Mouse (Mus musculus) mouse trophoblast stem cell (cell line): ENCODE data around the gene Arl15.

Experiments
- in situ Hi-C, 2 experiments: fragments of 300-500 bp; cut with MseI, MboI; formaldehyde crosslinking; loops; 2 replicates in 1 of 2; 3 replicates in 1 of 2; pipeline ENCODE4 v1.15.1; 2025

Arl15 gene

DNA sequence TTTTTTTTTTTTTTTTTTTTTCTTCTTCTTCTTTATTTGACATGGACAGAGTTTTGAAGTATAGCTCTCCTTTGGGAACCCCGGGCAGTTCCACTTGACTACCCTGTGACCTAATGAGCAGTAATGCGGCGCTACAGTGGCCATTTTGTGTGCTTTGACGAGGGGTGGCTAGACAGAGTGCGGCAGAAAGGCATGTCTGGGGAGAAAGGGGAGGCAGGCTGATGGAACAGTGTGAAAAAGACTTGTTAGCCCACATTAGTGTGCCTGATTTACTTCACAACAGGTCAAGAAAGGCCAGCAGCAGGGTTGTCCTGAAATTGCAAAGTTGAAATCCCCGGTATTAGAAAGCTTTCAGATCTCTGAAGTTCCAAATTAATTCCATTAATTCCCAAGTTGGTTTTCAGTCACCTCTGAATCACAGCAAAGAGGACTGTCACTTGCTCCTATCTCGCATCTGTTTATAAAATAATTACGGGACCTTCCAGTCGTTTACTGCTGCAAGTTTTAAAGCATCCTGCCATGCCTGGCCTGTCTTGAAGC is 187.2 kb downstream of the Arl15 start:
- in situ Hi-C loops = no loop called here

- in situ Hi-C loops = no loop called here
These were observed 189.3 kb downstream of the Arl15 start for GRCm38 (mm10) chr13:113983633-113984032.

GRCm38 (mm10) chr13:113984491-113984890 is 190.2 kb downstream of the Arl15 start:
- in situ Hi-C loops = no loop called here

- in situ Hi-C loops = no loop called here
These were observed 192.7 kb downstream of the Arl15 start for GRCm38 (mm10) chr13:113986864-113987562.

DNA sequence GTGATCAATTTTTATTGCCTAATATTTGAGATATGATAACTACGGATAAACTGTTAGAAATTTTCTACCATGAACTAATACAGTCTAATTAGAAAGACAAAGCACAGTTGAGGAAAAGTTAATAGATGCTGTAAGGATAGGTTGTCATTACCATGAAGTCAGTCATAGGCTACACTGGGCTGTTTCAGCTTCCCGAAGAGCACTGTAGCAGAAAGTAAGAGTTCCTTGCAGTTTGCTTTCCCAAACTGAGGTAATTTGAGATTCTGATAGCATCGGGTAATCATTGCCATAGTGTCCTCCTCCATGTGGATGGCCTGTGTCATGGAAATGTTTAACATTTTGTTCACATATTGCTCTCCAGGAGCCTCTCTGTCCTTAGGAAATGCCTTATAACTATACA is 195.9 kb downstream of the Arl15 start:
- in situ Hi-C loops = no loop called here

- in situ Hi-C loops = no loop called here
These were observed 196.4 kb downstream of the Arl15 start for GRCm38 (mm10) chr13:113990701-113991100.

DNA sequence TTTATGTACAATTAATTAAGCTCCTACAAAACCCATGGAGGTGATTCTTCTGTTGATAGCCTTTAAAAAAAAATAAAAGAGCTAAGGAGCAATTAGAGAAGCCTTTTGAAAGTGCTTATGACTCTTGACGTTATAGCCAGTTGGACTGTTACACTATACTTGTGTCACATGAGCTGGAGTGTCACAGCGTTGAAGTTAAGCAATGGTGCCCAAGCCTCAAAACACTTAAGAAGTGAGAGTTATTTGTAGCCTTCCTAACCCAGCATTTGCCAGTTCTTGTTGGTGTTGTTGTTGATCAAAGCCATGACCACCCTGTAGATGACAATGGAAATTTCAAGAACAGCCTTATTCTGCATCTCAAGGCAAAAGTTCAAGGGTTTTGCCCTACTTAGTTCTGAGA is 198.8 kb downstream of the Arl15 start:
- in situ Hi-C loops = no loop called here

GRCm38 (mm10) chr13:113994586-113994985 is 200.3 kb downstream of the Arl15 start:
- in situ Hi-C loops = no loop called here

DNA sequence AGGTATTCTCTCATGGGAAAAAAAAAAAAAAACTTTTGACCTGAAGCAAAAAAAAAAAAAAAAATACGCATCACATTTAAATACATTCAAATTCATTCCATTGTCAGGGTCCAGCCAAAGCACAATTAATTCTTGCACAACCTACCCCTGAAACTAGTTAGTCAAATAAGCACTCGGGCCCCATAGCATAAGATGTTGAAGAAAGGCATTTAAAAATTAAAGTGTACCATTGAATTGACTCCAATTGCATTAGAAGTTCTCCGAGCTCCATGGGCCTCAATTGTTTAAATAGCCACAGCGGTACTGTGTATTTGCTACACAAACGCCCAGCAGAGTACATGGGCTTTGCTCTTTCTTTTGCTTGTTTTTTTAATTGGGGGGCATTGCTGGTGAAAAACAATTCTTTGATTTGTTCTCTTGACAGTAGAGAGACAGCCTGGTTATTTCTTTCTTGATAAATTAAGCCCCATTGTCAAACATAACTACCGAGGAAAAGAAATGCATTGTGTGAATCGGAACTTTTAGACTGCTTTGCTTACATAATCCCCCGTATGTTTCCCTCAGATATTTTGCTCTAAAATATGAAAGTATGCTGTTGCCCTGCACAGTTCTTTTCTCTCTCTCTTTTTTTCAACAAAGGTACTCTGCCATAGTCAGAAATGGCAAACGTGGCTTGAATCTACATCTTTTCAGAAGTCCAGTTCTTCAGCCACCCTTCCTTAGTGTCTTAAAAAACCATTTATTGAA is 201.4 kb downstream of the Arl15 start:
- in situ Hi-C loops = no loop called here

- in situ Hi-C loops = no loop called here
These were observed 204.5 kb downstream of the Arl15 start for GRCm38 (mm10) chr13:113998811-113999210.

DNA sequence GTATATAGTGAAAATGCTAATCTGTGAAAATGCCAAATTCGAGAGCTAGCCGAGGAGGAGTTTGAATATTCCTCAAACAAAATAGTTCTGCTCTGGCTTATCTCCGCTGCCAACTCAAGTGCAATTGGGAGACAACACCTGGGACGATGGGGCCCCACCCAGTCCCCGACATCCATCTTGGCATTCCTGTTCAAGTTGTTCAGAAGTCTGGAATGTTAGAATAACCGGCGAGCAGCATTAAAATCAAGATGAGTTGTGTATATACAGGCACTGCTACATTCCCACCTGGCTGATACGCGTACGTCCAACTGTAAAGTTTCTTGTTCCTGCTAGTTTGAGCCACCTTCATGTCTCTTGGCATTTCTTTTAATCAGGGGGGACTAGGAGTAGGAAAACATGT is 209.2 kb downstream of the Arl15 start:
- in situ Hi-C loops = no loop called here

DNA sequence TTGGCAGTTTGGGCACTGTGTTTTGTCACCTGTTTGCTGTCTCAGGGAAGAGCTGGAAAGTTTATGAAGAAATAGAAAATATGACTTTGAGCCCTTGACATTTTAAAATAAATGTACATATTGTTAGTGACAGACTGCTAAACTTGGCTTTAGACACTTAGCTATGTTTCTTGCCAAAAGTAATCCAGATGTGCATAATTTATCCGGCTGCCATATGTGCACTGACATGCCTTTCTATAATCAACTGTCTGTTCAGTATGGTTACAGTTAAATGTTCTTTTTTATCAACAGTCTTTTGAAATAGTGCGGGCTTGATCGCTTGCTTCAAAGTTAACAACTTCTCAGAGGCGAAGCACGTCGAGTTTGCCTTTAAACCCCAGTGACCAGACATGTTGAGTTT is 209.9 kb downstream of the Arl15 start:
- in situ Hi-C loops = no loop called here

GRCm38 (mm10) chr13:114009786-114010185 is 215.5 kb downstream of the Arl15 start:
- in situ Hi-C loops = no loop called here

- in situ Hi-C loops = no loop called here
These were observed 216.2 kb downstream of the Arl15 start for GRCm38 (mm10) chr13:114010521-114010920.

DNA sequence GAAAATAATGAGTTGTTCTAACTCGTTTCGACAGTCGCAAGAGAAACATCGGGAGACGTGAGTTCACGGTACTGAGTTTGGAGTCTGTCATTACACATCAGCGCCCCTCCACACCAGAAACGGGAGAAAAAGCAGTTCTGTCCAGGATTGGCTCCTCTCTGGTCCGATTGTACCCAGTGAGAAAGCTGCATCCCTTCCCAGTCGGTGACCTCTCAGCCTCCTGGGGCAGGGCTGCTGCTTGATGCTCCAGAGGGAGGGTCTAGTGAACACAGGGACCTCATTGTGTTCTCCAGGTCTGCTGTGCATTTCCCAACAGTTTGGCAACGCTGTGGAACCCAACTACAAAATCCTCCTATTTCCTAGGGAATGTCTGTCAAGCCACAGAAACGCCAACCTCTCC is 216.7 kb downstream of the Arl15 start:
- in situ Hi-C loops = no loop called here

DNA sequence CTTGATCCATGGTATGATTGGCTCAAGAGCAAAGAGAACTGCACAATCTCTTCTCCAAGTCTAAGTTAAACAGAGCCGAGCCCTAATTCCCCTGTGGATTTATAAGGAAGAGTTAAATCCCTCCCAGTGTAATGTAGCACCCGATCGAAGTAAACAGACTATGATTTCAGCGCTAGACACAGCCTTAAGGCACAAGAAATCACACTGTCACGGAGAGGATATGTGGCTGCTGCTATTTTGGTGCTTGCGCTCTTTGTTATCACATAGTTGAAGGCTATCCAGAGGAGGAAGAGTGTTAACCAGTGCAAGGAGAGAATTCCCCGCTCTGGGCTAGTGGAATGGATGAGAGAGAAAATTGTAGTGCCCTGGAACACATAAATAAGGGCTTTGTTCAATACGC is 223.6 kb downstream of the Arl15 start:
- in situ Hi-C loops = no loop called here

DNA sequence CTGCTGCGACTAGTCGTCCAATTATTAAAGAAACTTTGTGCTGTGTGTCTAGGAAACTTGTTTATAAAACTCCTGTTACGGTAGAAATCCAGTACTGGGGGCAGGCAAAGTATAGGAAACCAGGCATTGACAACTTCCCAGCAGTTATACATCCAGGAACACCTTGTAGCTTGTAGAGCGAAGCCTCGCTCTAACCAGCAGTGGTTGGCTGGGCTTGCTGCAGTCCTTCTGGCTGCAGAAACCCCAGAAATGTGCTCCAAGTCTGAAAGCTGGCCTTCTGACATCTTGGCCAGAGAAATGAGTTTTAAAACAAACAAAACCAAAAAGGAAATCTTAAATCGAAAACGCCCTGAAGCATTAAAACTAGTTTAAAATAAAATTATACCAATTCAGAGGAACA is 229.2 kb downstream of the Arl15 start:
- in situ Hi-C loops = no loop called here

- in situ Hi-C loops = no loop called here
These were observed 232.0 kb downstream of the Arl15 start for GRCm38 (mm10) chr13:114026306-114026705.

- in situ Hi-C loops = no loop called here
These were observed 232.4 kb downstream of the Arl15 start for GRCm38 (mm10) chr13:114026751-114027150.

- in situ Hi-C loops = no loop called here
These were observed 253.8 kb downstream of the Arl15 start for GRCm38 (mm10) chr13:114048071-114048470.

- in situ Hi-C loops = no loop called here
These were observed 254.4 kb downstream of the Arl15 start for GRCm38 (mm10) chr13:114048688-114049087.

DNA sequence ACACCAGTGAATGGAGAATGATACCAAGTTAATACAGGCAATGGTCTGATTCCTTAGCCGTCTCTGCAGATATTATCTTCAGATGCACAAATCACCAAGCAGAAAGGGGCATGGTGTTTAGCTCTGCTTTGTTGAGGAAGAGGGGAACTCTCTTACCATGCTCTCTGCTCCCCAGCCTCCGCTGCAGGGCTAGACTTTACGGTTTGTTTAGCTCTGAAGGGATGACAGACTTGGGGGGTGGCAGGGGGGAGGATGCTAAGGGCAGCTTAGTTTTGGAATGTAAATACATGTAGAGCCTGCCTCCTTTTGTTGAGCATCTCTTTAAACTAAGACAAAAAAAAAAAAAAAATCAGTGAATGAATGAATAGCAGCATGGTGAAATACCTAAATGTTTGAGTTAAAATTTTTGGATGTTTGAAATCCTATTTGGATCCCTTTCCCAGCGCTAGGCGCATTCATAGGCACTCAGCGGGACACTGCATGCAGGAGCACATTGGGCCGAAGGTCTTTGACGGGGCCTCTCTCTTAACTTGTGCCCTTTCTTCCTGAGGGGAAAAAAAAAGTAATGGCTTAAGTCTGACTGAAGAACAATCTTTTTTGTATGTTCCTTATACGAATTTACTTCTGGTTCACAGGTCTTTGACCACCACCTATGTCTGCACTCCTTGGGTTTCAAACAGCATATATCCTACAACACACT is 257.0 kb downstream of the Arl15 start:
- in situ Hi-C loops = no loop called here
